In genomic region chr13:111655273-111655672, GRCm38 (mm10) we compare ENCODE assay signal across 19 mouse cellular contexts. TPM values are rescaled to one million over a fixed set of nuclear protein-coding genes. Genes with fewer than 3 reads are reported as not detected.
A peak's percentile ranks its signal among the peaks of the same experiment; 100 is the strongest.
DNase-seq lines count a peak whose midpoint lies in the region; ATAC-seq and TF ChIP-seq lines count a peak whose summit lies in the region.
"Had no signal": no experiment of that assay in that cellular context is flagged by ENCODE, and none has a peak within 500 bp of the region (broad histone marks: within the 10 kb centered on the region; RNA-seq: fewer than 3 reads in every experiment).

No protein-coding gene starts in this region.

- H3K9ac ChIP-seq in MEL (ENCODE audit: control insufficient read depth, low read depth, low read length, poor library complexity, severe bottlenecking) = no peak overlapping the region
- H3K9ac ChIP-seq in midbrain, postnatal 0 days (replicated peaks; ENCODE audit: low read length, poor library complexity, severe bottlenecking) = no peak overlapping the region
- no peak overlapping the region for H3K9ac ChIP-seq in intestine, embryonic 16.5 days (ENCODE audit: low read depth, low read length)
- H3K9ac ChIP-seq: embryonic facial prominence, embryonic 13.5 days; heart, embryonic 15.5 days; hindbrain, embryonic 12.5 days; intestine, embryonic 15.5 days; limb, embryonic 12.5 days had no signal

- H3K4me2 ChIP-seq in midbrain, postnatal 0 days (ENCODE audit: low read depth, low read length, poor library complexity, severe bottlenecking) = no peak overlapping the region
- H3K4me2 ChIP-seq in intestine, embryonic 16.5 days (ENCODE audit: low read depth, low read length) = no peak overlapping the region
- H3K4me2 ChIP-seq: embryonic facial prominence, embryonic 13.5 days; heart, embryonic 15.5 days; hindbrain, embryonic 12.5 days; intestine, embryonic 15.5 days; limb, embryonic 12.5 days had no signal

- peaks cover 6 to 24% of the 10 kb centered on the region in 2 experiments for H3K4me1 ChIP-seq in MEL (ENCODE audit: control insufficient read depth in 1 of 2, insufficient read depth in 2 of 2, low read length in 2 of 2)
- no peaks in the 10 kb centered on the region for H3K4me1 ChIP-seq in midbrain, postnatal 0 days (ENCODE audit: insufficient read depth, low read length)
- H3K4me1 ChIP-seq in intestine, embryonic 16.5 days (ENCODE audit: control insufficient read depth, insufficient read depth, low read length) = no peaks in the 10 kb centered on the region; the same call in 1 of the 2 replicates
- H3K4me1 ChIP-seq: heart, embryonic 15.5 days had no signal

- peak; percentile 60 for ATAC-seq in inflammation-experienced regulatory T-cells, adult 6 months
- peak; percentile 30; the same call in 1 of the 2 replicates for ATAC-seq in megakaryocyte progenitor cell, adult 5-6 weeks (replicated peaks; ENCODE audit: poor library complexity)
- ATAC-seq in midbrain, postnatal 0 days (ENCODE audit: low FRiP score) = no peak
- no peak for ATAC-seq in intestine, embryonic 16.5 days
- ATAC-seq: intestine, embryonic 15.5 days; lung, postnatal 0 days had no signal

- peak; percentile 48 for DNase-seq in CD4-positive helper T cell, adult 2 months (ENCODE audit: low read depth, low spot score)
- peak; percentile 25 for DNase-seq in MEL (ENCODE audit: low read depth, low spot score)
- DNase-seq in midbrain, postnatal 0 days (ENCODE audit: low spot score) = no peak
- DNase-seq in lung, adult 18-20 months = no peak
- DNase-seq: adrenal gland, postnatal 14 days; cerebellum, adult 2 months; heart, adult 18-20 months; right cerebral cortex, postnatal 4 days had no signal

- TF ChIP-seq CTCF in MEL (IDR thresholded peaks at IDR 0.05 in 2 of 3, conservative IDR thresholded peaks at IDR 0.05 in 1 of 3; ENCODE audit: control insufficient read depth in 1 of 3, insufficient read depth in 1 of 3, low read depth in 2 of 3, low read length in 3 of 3, poor library complexity in 1 of 3, severe bottlenecking in 1 of 3) = no peak
- TF ChIP-seq CTCF in midbrain, postnatal 0 days (IDR thresholded peaks at IDR 0.05) = no peak

- H3K79me2 ChIP-seq in MEL (ENCODE audit: control insufficient read depth, insufficient read depth, low read length, poor library complexity) = no peaks in the 10 kb centered on the region

- 92% methylated on average over 4 of the region's 4 CpGs for WGBS in midbrain, postnatal 0 days
- WGBS in intestine, embryonic 16.5 days = 82% methylated on average over 4 of the region's 4 CpGs

- TF ChIP-seq POLR2A in MEL (IDR thresholded peaks at IDR 0.05; ENCODE audit: control insufficient read depth in 1 of 2, insufficient read depth in 1 of 2, low read depth in 1 of 2, low read length in 2 of 2, poor library complexity in 1 of 2) = no peak

- no peak for TF ChIP-seq RAD21 in MEL (IDR thresholded peaks at IDR 0.05; ENCODE audit: low read depth, low read length)

- H3K27me3 ChIP-seq in MEL (ENCODE audit: control insufficient read depth in 1 of 2, insufficient read depth in 2 of 2, low read length in 2 of 2) = peaks cover 0 to 2% of the 10 kb centered on the region in 2 experiments; a peak in 1 of 4 replicates
- no peaks in the 10 kb centered on the region for H3K27me3 ChIP-seq in midbrain, postnatal 0 days (ENCODE audit: insufficient read depth, low read length)
- no peaks in the 10 kb centered on the region for H3K27me3 ChIP-seq in intestine, embryonic 16.5 days (replicated peaks; ENCODE audit: control insufficient read depth, insufficient read depth, low read length)
- H3K27me3 ChIP-seq: embryonic facial prominence, embryonic 13.5 days; heart, embryonic 15.5 days; hindbrain, embryonic 12.5 days; intestine, embryonic 15.5 days; limb, embryonic 12.5 days had no signal

- H3K4me3 ChIP-seq in MEL (ENCODE audit: control insufficient read depth in 1 of 2, insufficient read depth in 1 of 2, low read depth in 2 of 2, low read length in 2 of 2) = peak overlapping the region; percentile 28 to 32; a peak in 3 of 4 replicates
- H3K4me3 ChIP-seq in midbrain, postnatal 0 days (ENCODE audit: low read depth, low read length) = no peak overlapping the region
- H3K4me3 ChIP-seq in intestine, embryonic 16.5 days (ENCODE audit: low read length) = no peak overlapping the region
- H3K4me3 ChIP-seq: embryonic facial prominence, embryonic 13.5 days; heart, embryonic 15.5 days; hindbrain, embryonic 12.5 days; intestine, embryonic 15.5 days; left cerebral cortex, adult 2 months; limb, embryonic 12.5 days had no signal

- H3K36me3 ChIP-seq in MEL (ENCODE audit: control insufficient read depth in 1 of 2, insufficient read depth in 2 of 2, low read length in 2 of 2) = peaks cover 0 to 28% of the 10 kb centered on the region in 2 experiments; a peak in 2 of 4 replicates
- no peaks in the 10 kb centered on the region for H3K36me3 ChIP-seq in midbrain, postnatal 0 days (ENCODE audit: insufficient read depth, low read length)
- no peaks in the 10 kb centered on the region for H3K36me3 ChIP-seq in intestine, embryonic 16.5 days (ENCODE audit: control insufficient read depth, insufficient read depth, low read length)
- H3K36me3 ChIP-seq: embryonic facial prominence, embryonic 13.5 days; heart, embryonic 15.5 days; hindbrain, embryonic 12.5 days; intestine, embryonic 15.5 days; limb, embryonic 12.5 days had no signal

- no peak for TF ChIP-seq EP300 in MEL (IDR thresholded peaks at IDR 0.05; ENCODE audit: low read depth in 1 of 2, low read length in 2 of 2)

- no peaks in the 10 kb centered on the region for H3K9me3 ChIP-seq in MEL (replicated peaks; ENCODE audit: insufficient read depth, low read length)
- H3K9me3 ChIP-seq in midbrain, postnatal 0 days (ENCODE audit: low read length) = no peaks in the 10 kb centered on the region
- no peaks in the 10 kb centered on the region for H3K9me3 ChIP-seq in intestine, embryonic 16.5 days (ENCODE audit: control insufficient read depth, low read length)
- H3K9me3 ChIP-seq: embryonic facial prominence, embryonic 13.5 days; heart, embryonic 15.5 days; hindbrain, embryonic 12.5 days; intestine, embryonic 15.5 days; limb, embryonic 12.5 days had no signal

- no peak overlapping the region for H3K27ac ChIP-seq in MEL (ENCODE audit: control insufficient read depth, low read depth, low read length)
- H3K27ac ChIP-seq in midbrain, postnatal 0 days (ENCODE audit: low read depth, low read length) = no peak overlapping the region
- no peak overlapping the region for H3K27ac ChIP-seq in intestine, embryonic 16.5 days (ENCODE audit: low read length)
- H3K27ac ChIP-seq: embryonic facial prominence, embryonic 13.5 days; heart, embryonic 15.5 days; hindbrain, embryonic 12.5 days; intestine, embryonic 15.5 days; kidney, postnatal 0 days; left cerebral cortex, adult 2 months; limb, embryonic 12.5 days had no signal

TF ChIP-seq in MEL, 35 proteins besides CTCF, POLR2A, EP300 and RAD21:
- TF ChIP-seq ETS1 (IDR thresholded peaks at IDR 0.05; ENCODE audit: low read depth, low read length) (peak; percentile 61), JUND (IDR thresholded peaks at IDR 0.05; ENCODE audit: low read depth, low read length) (no peak)

RNA-seq across cellular contexts. Expression of gene Mier3, which starts 25.5 kb away (rescaled TPM):
- 10.1 and 12.6 TPM in 2 replicates for total RNA-seq in MEL (2012; rRNA removed)
- polyA plus RNA-seq in MEL (2012; ENCODE audit: insufficient read depth in 1 of 2, insufficient read length in 2 of 2, low read depth in 1 of 2, low replicate concordance in 2 of 2, missing spikeins in 1 of 2) = 10 to 100 TPM in 1 of 2 experiments, not detected in 1; 15.8 TPM
- polyA plus RNA-seq in inflammation-experienced regulatory T-cells, adult 6 months (2017; shearing (Covaris generic)) = 10 to 100 TPM; 15.0 to 19.9 (median 17.1) TPM
- 32.0 and 33.3 TPM in 2 replicates for total RNA-seq in megakaryocyte progenitor cell, adult 5-6 weeks (2015)
- total RNA-seq in megakaryocyte progenitor cell, adult 5-6 weeks (2017) = 35.9 and 53.4 TPM in 2 replicates
- 29.2 and 32.6 TPM in 2 replicates for total RNA-seq in midbrain, postnatal 0 days (2014; rRNA removed)
- 13.6 and 14.6 TPM in 2 replicates for polyA plus RNA-seq in midbrain, postnatal 0 days (2015; fragmentation: Nextera tagmentation; extraction: Ambion mirVana)
- polyA plus RNA-seq in intestine, embryonic 16.5 days (2015; fragmentation: Nextera tagmentation; extraction: Ambion mirVana) = 11.7 and 12.0 TPM in 2 replicates

Comparison
In these comparisons a context has a peak if more than half of its experiments do, and no peak if none do; other contexts are left out.
1. DNase-seq: peak in CD4-positive helper T cell, adult 2 months (single experiment) and MEL (single experiment); none in midbrain, postnatal 0 days (single experiment) and lung, adult 18-20 months (0 of 2).
2. H3K4me3 ChIP-seq: peak in MEL (2 of 2); none in midbrain, postnatal 0 days (single experiment) and intestine, embryonic 16.5 days (single experiment).
3. ATAC-seq: peak in inflammation-experienced regulatory T-cells, adult 6 months (single experiment) and megakaryocyte progenitor cell, adult 5-6 weeks (single experiment); none in midbrain, postnatal 0 days (single experiment) and intestine, embryonic 16.5 days (single experiment).